Mouse (Mus musculus): Measurements from ENCODE around the gene Sstr4.

Gene Sstr4

GRCm38 (mm10) chr2:148396209-148396608 lies 1.1 kb downstream of the Sstr4 start:
- no peak for DNase-seq (ENCODE audit: low spot score)

GRCm38 (mm10) chr2:148397015-148397783 lies 2.1 kb downstream of the Sstr4 start:
- no peak for DNase-seq (ENCODE audit: low spot score)

GRCm38 (mm10) chr2:148397784-148398100 lies 2.6 kb downstream of the Sstr4 start:
- DNase-seq (ENCODE audit: low spot score), result no peak

- no peak for DNase-seq (ENCODE audit: low spot score)
Observed at GRCm38 (mm10) chr2:148398901-148399685, 3.9 kb downstream of the Sstr4 start.

- DNase-seq (ENCODE audit: low spot score), result no peak
Observed at GRCm38 (mm10) chr2:148402227-148402626, 7.1 kb downstream of the Sstr4 start.

- no peak for DNase-seq (ENCODE audit: low spot score)
Observed at GRCm38 (mm10) chr2:148404906-148405305, 9.8 kb downstream of the Sstr4 start.

GRCm38 (mm10) chr2:148406160-148406970 lies 11.2 kb downstream of the Sstr4 start:
- DNase-seq (ENCODE audit: low spot score), result peak; percentile 27

- peak; percentile 44 for DNase-seq (ENCODE audit: low spot score)
Observed at GRCm38 (mm10) chr2:148406971-148407869, 12.1 kb downstream of the Sstr4 start.

- peak; percentile 76 for DNase-seq (ENCODE audit: low spot score)
Observed at GRCm38 (mm10) chr2:148407870-148408760, 13.0 kb downstream of the Sstr4 start, which contains the start of gene Thbd. Thbd (minus strand) TSS chr2:148408188.

GRCm38 (mm10) chr2:148408761-148409120 lies 13.6 kb downstream of the Sstr4 start:
- no peak for DNase-seq (ENCODE audit: low spot score)

GRCm38 (mm10) chr2:148409141-148409540 lies 14.0 kb downstream of the Sstr4 start:
- peak; percentile 81 for DNase-seq (ENCODE audit: low spot score)

- DNase-seq (ENCODE audit: low spot score), result no peak
Observed at GRCm38 (mm10) chr2:148409821-148410220, 14.7 kb downstream of the Sstr4 start.

- no peak for DNase-seq (ENCODE audit: low spot score)
Observed at GRCm38 (mm10) chr2:148419151-148419550, 24.0 kb downstream of the Sstr4 start.

GRCm38 (mm10) chr2:148419776-148420175 lies 24.6 kb downstream of the Sstr4 start:
- no peak for DNase-seq (ENCODE audit: low spot score)

GRCm38 (mm10) chr2:148421112-148421511 lies 26.0 kb downstream of the Sstr4 start:
- no peak for DNase-seq (ENCODE audit: low spot score)

- DNase-seq (ENCODE audit: low spot score), result no peak
Observed at GRCm38 (mm10) chr2:148421706-148422105, 26.6 kb downstream of the Sstr4 start.

- DNase-seq (ENCODE audit: low spot score), result no peak
Observed at GRCm38 (mm10) chr2:148425709-148426382, 30.7 kb downstream of the Sstr4 start.

- no peak for DNase-seq (ENCODE audit: low spot score)
Observed at GRCm38 (mm10) chr2:148427553-148427952, 32.4 kb downstream of the Sstr4 start.

GRCm38 (mm10) chr2:148428523-148428922 lies 33.4 kb downstream of the Sstr4 start:
- DNase-seq (ENCODE audit: low spot score), result no peak

GRCm38 (mm10) chr2:148429001-148429505 lies 33.9 kb downstream of the Sstr4 start:
- no peak for DNase-seq (ENCODE audit: low spot score)
